Mouse (Mus musculus): ENCODE measurements around the gene Cldn14. TPM values are rescaled to one million over a fixed set of nuclear protein-coding genes. Genes with fewer than 3 reads are reported as not detected.
A peak's percentile ranks its signal among the peaks of the same experiment; 100 is the strongest.

The Cldn14 gene
- polyA plus RNA-seq, 1 experiment, result not detected

GRCm38 (mm10) chr16:93973123-93973522 lies 35.5 kb downstream of the Cldn14 start:
- Histone ChIP-seq H3K79me2 (ENCODE audit: control insufficient read depth, insufficient read depth) (no peaks in the 10 kb centered on the region), H3K4me3 (ENCODE audit: insufficient read depth, poor library complexity, severe bottlenecking) (no peak overlapping the region), H3K27me3 (ENCODE audit: control insufficient read depth, insufficient read depth, insufficient read length) (no peaks in the 10 kb centered on the region), H3K36me3 (ENCODE audit: control insufficient read depth, insufficient read depth) (no peaks in the 10 kb centered on the region), H3K79me3 (ENCODE audit: low read depth) (no peaks in the 10 kb centered on the region), H3ac (ENCODE audit: control insufficient read depth, insufficient read length, low read depth) (no peak overlapping the region)
- TF ChIP-seq MYOD1 (IDR thresholded peaks at IDR 0.05; ENCODE audit: control insufficient read depth, insufficient read length, low read depth), result peak; percentile 37
- no peak for TF ChIP-seq MYOG (IDR thresholded peaks at IDR 0.05; ENCODE audit: control insufficient read depth, extremely low read depth, insufficient read length)

- Histone ChIP-seq H3K27me3 (ENCODE audit: control insufficient read depth, insufficient read depth, insufficient read length) (no peaks in the 10 kb centered on the region), H3K4me3 (ENCODE audit: insufficient read depth, poor library complexity, severe bottlenecking) (no peak overlapping the region), H3ac (ENCODE audit: control insufficient read depth, insufficient read length, low read depth) (no peak overlapping the region), H3K36me3 (ENCODE audit: control insufficient read depth, insufficient read depth) (no peaks in the 10 kb centered on the region), H3K79me2 (ENCODE audit: control insufficient read depth, insufficient read depth) (no peaks in the 10 kb centered on the region), H3K79me3 (ENCODE audit: low read depth) (no peaks in the 10 kb centered on the region)
- TF ChIP-seq CTCF (IDR thresholded peaks at IDR 0.05; ENCODE audit: control insufficient read depth, insufficient read depth, insufficient read length) (no peak), MYOD1 (IDR thresholded peaks at IDR 0.05; ENCODE audit: control insufficient read depth, insufficient read length, low read depth) (no peak), MYOG (IDR thresholded peaks at IDR 0.05; ENCODE audit: control insufficient read depth, extremely low read depth, insufficient read length) (no peak), FOSL1 (IDR thresholded peaks at IDR 0.05; ENCODE audit: insufficient read depth, low read length, poor library complexity, severe bottlenecking) (no peak), USF1 (IDR thresholded peaks at IDR 0.05; ENCODE audit: low read depth) (no peak), CEBPB (IDR thresholded peaks at IDR 0.05; ENCODE audit: low read depth) (no peak), MAX (IDR thresholded peaks at IDR 0.05) (no peak)
Measured at GRCm38 (mm10) chr16:93971046-93971445, 37.6 kb downstream of the Cldn14 start.

- no peaks in the 10 kb centered on the region for H3K36me3 ChIP-seq (ENCODE audit: control insufficient read depth, insufficient read depth)
- no peaks in the 10 kb centered on the region for H3K79me3 ChIP-seq (ENCODE audit: low read depth)
- TF ChIP-seq MAX (IDR thresholded peaks at IDR 0.05), result no peak
- TF ChIP-seq MYOG (IDR thresholded peaks at IDR 0.05; ENCODE audit: control insufficient read depth, extremely low read depth, insufficient read length), result no peak
- TF ChIP-seq USF1 (IDR thresholded peaks at IDR 0.05; ENCODE audit: low read depth), result no peak
- no peak for TF ChIP-seq CTCF (IDR thresholded peaks at IDR 0.05; ENCODE audit: control insufficient read depth, insufficient read depth, insufficient read length)
- TF ChIP-seq CEBPB (IDR thresholded peaks at IDR 0.05; ENCODE audit: low read depth), result no peak
- TF ChIP-seq MYOD1 (IDR thresholded peaks at IDR 0.05; ENCODE audit: control insufficient read depth, insufficient read length, low read depth), result no peak
- no peak for TF ChIP-seq FOSL1 (IDR thresholded peaks at IDR 0.05; ENCODE audit: insufficient read depth, low read length, poor library complexity, severe bottlenecking)
- no peaks in the 10 kb centered on the region for H3K27me3 ChIP-seq (ENCODE audit: control insufficient read depth, insufficient read depth, insufficient read length)
- H3K4me3 ChIP-seq (ENCODE audit: insufficient read depth, poor library complexity, severe bottlenecking), result no peak overlapping the region
- H3ac ChIP-seq (ENCODE audit: control insufficient read depth, insufficient read length, low read depth), result no peak overlapping the region
- no peaks in the 10 kb centered on the region for H3K79me2 ChIP-seq (ENCODE audit: control insufficient read depth, insufficient read depth)
Measured at GRCm38 (mm10) chr16:93967893-93968292, 40.7 kb downstream of the Cldn14 start.

GRCm38 (mm10) chr16:93962283-93962682 lies 46.4 kb downstream of the Cldn14 start:
- H3ac ChIP-seq (ENCODE audit: control insufficient read depth, insufficient read length, low read depth), result no peak overlapping the region
- H3K27me3 ChIP-seq (ENCODE audit: control insufficient read depth, insufficient read depth, insufficient read length), result no peaks in the 10 kb centered on the region
- no peaks in the 10 kb centered on the region for H3K79me2 ChIP-seq (ENCODE audit: control insufficient read depth, insufficient read depth)
- TF ChIP-seq FOSL1 (IDR thresholded peaks at IDR 0.05; ENCODE audit: insufficient read depth, low read length, poor library complexity, severe bottlenecking) (no peak), MYOD1 (IDR thresholded peaks at IDR 0.05; ENCODE audit: control insufficient read depth, insufficient read length, low read depth) (no peak), USF1 (IDR thresholded peaks at IDR 0.05; ENCODE audit: low read depth) (no peak), MAX (IDR thresholded peaks at IDR 0.05) (no peak), MYOG (IDR thresholded peaks at IDR 0.05; ENCODE audit: control insufficient read depth, extremely low read depth, insufficient read length) (no peak), CEBPB (IDR thresholded peaks at IDR 0.05; ENCODE audit: low read depth) (no peak), CTCF (IDR thresholded peaks at IDR 0.05; ENCODE audit: control insufficient read depth, insufficient read depth, insufficient read length) (no peak)
- no peaks in the 10 kb centered on the region for H3K79me3 ChIP-seq (ENCODE audit: low read depth)
- no peak overlapping the region for H3K4me3 ChIP-seq (ENCODE audit: insufficient read depth, poor library complexity, severe bottlenecking)
- no peaks in the 10 kb centered on the region for H3K36me3 ChIP-seq (ENCODE audit: control insufficient read depth, insufficient read depth)

- H3K36me3 ChIP-seq (ENCODE audit: control insufficient read depth, insufficient read depth), result no peaks in the 10 kb centered on the region
Measured at GRCm38 (mm10) chr16:93961099-93961646, 47.5 kb downstream of the Cldn14 start.

GRCm38 (mm10) chr16:93960495-93960894 lies 48.1 kb downstream of the Cldn14 start:
- Histone ChIP-seq H3K79me3 (ENCODE audit: low read depth) (no peaks in the 10 kb centered on the region), H3K27me3 (ENCODE audit: control insufficient read depth, insufficient read depth, insufficient read length) (no peaks in the 10 kb centered on the region), H3K4me3 (ENCODE audit: insufficient read depth, poor library complexity, severe bottlenecking) (no peak overlapping the region), H3ac (ENCODE audit: control insufficient read depth, insufficient read length, low read depth) (no peak overlapping the region), H3K36me3 (ENCODE audit: control insufficient read depth, insufficient read depth) (no peaks in the 10 kb centered on the region), H3K79me2 (ENCODE audit: control insufficient read depth, insufficient read depth) (no peaks in the 10 kb centered on the region)
- TF ChIP-seq CTCF (IDR thresholded peaks at IDR 0.05; ENCODE audit: control insufficient read depth, insufficient read depth, insufficient read length), result no peak
- no peak for TF ChIP-seq MYOG (IDR thresholded peaks at IDR 0.05; ENCODE audit: control insufficient read depth, extremely low read depth, insufficient read length)
- TF ChIP-seq CEBPB (IDR thresholded peaks at IDR 0.05; ENCODE audit: low read depth), result no peak
- no peak for TF ChIP-seq MAX (IDR thresholded peaks at IDR 0.05)
- no peak for TF ChIP-seq USF1 (IDR thresholded peaks at IDR 0.05; ENCODE audit: low read depth)
- no peak for TF ChIP-seq FOSL1 (IDR thresholded peaks at IDR 0.05; ENCODE audit: insufficient read depth, low read length, poor library complexity, severe bottlenecking)
- no peak for TF ChIP-seq MYOD1 (IDR thresholded peaks at IDR 0.05; ENCODE audit: control insufficient read depth, insufficient read length, low read depth)

More at GRCm38 (mm10) chr16:93961099-93961646, 47.5 kb downstream of the Cldn14 start:
- no peaks in the 10 kb centered on the region for H3K79me2 ChIP-seq (ENCODE audit: control insufficient read depth, insufficient read depth)
- no peak overlapping the region for H3ac ChIP-seq (ENCODE audit: control insufficient read depth, insufficient read length, low read depth)
- H3K27me3 ChIP-seq (ENCODE audit: control insufficient read depth, insufficient read depth, insufficient read length), result no peaks in the 10 kb centered on the region
- H3K4me3 ChIP-seq (ENCODE audit: insufficient read depth, poor library complexity, severe bottlenecking), result no peak overlapping the region
- H3K79me3 ChIP-seq (ENCODE audit: low read depth), result no peaks in the 10 kb centered on the region
- no peak for TF ChIP-seq CTCF (IDR thresholded peaks at IDR 0.05; ENCODE audit: control insufficient read depth, insufficient read depth, insufficient read length)

Data from C2C12 (cell line).